Mouse (Mus musculus) embryonic facial prominence, embryonic 13.5 days (tissue): ENCODE measurements at regions not wholly inside any gene's neighbourhood (a gene's known extent, or its start where the extent isn't known, plus 50 kb on each side); places are given as distances from the start of the nearest gene placed in this dataset.

Source experiments
- ATAC-seq: fragments of 200-750 bp; cut with Nextera tagmentation; 2 replicates; pipeline ENCODE4 v1.8.0; 2017; ENCODE audit warnings: low read depth; ENCODE audit not compliant: insufficient number of reproducible peaks, insufficient read depth, low FRiP score, low TSS enrichment
- H3K27ac ChIP-seq: fragments of 300-500 bp; sonication (generic); 2 replicates; pipeline ENCODE4 v1.5.1; 2015; ENCODE audit warnings: moderate library complexity, mild to moderate bottlenecking, inconsistent platforms
- H3K27me3 ChIP-seq: fragments of 300-500 bp; sonication (generic); 2 replicates; pipeline ENCODE4 v1.6.1; 2015; ENCODE audit warnings: mild to moderate bottlenecking, inconsistent platforms
- H3K36me3 ChIP-seq: fragments of 300-500 bp; sonication (generic); 2 replicates; pipeline ENCODE4 v1.6.1; 2015; ENCODE audit warnings: mild to moderate bottlenecking, inconsistent platforms
- H3K4me1 ChIP-seq: fragments of 300-500 bp; sonication (generic); 2 replicates; pipeline ENCODE4 v1.6.1; 2015; ENCODE audit warnings: inconsistent platforms
- H3K4me2 ChIP-seq: fragments of 300-500 bp; sonication (generic); 2 replicates; pipeline ENCODE4 v1.6.1; 2015; ENCODE audit warnings: moderate library complexity, mild to moderate bottlenecking, inconsistent platforms
- H3K4me3 ChIP-seq: fragments of 300-500 bp; sonication (generic); 2 replicates; pipeline ENCODE4 v1.5.1; 2015; ENCODE audit warnings: mild to moderate bottlenecking, inconsistent platforms
- H3K9ac ChIP-seq: fragments of 300-500 bp; sonication (generic); 2 replicates; pipeline ENCODE4 v1.6.1; 2015; ENCODE audit warnings: mild to moderate bottlenecking, inconsistent platforms
- H3K9me3 ChIP-seq: fragments of 300-500 bp; sonication (generic); 2 replicates; pipeline ENCODE4 v1.6.1; 2016; ENCODE audit warnings: inconsistent platforms
- WGBS: fragments of 180-500 bp; shearing (Covaris S2); methylation state at CpG from one replicate; pipeline ENCODE4 v1.1.7; 2015; ENCODE audit warnings: mixed read lengths; 5-methylcytosine and 5-hydroxymethylcytosine counted together

GRCm38 (mm10) chr9:86233775-86234174, 231.0 kb downstream of the Ube2cbp start:
- Histone ChIP-seq H3K36me3 (no peaks in the 10 kb centered on the region), H3K4me3 (no peak overlapping the region), H3K4me1 (no peaks in the 10 kb centered on the region), H3K9me3 (0 out of 2 replicates have a peak, but pooled peaks cover 3% of the 10 kb centered on the region), H3K27ac (no peak overlapping the region), H3K9ac (no peak overlapping the region), H3K27me3 (no peaks in the 10 kb centered on the region), H3K4me2 (no peak overlapping the region)
- 89% methylated on average over 7 of the region's 7 CpGs for WGBS
- ATAC-seq: no peak

- Histone ChIP-seq H3K4me1 (no peaks in the 10 kb centered on the region), H3K27ac (no peak overlapping the region), H3K4me2 (no peak overlapping the region), H3K9me3 (0 out of 2 replicates have a peak, but pooled peaks cover 3% of the 10 kb centered on the region), H3K27me3 (no peaks in the 10 kb centered on the region), H3K9ac (no peak overlapping the region), H3K4me3 (no peak overlapping the region), H3K36me3 (no peaks in the 10 kb centered on the region)
- no peak for ATAC-seq
- WGBS: 85% methylated on average over 4 of the region's 4 CpGs
These were observed 226.1 kb downstream of the Ube2cbp start for GRCm38 (mm10) chr9:86238691-86239090.

GRCm38 (mm10) chr9:86240287-86240686, 224.5 kb downstream of the Ube2cbp start:
- Histone ChIP-seq H3K9me3 (0 out of 2 replicates have a peak, but pooled peaks cover 3% of the 10 kb centered on the region), H3K36me3 (no peaks in the 10 kb centered on the region), H3K4me2 (no peak overlapping the region), H3K9ac (no peak overlapping the region), H3K27me3 (no peaks in the 10 kb centered on the region), H3K27ac (no peak overlapping the region), H3K4me1 (no peaks in the 10 kb centered on the region), H3K4me3 (no peak overlapping the region)
- no peak for ATAC-seq
- 33% methylated on average over 2 of the region's 2 CpGs for WGBS

- no peaks in the 10 kb centered on the region for H3K36me3 ChIP-seq
- H3K27me3 ChIP-seq: no peaks in the 10 kb centered on the region
- H3K9ac ChIP-seq: no peak overlapping the region
- 0 out of 2 replicates have a peak, but pooled peaks cover 3% of the 10 kb centered on the region for H3K9me3 ChIP-seq
- 58% methylated on average over 7 of the region's 7 CpGs for WGBS
- no peak overlapping the region for H3K27ac ChIP-seq
- no peaks in the 10 kb centered on the region for H3K4me1 ChIP-seq
- no peak overlapping the region for H3K4me2 ChIP-seq
- H3K4me3 ChIP-seq: no peak overlapping the region
- no peak for ATAC-seq
These were observed 223.9 kb downstream of the Ube2cbp start for GRCm38 (mm10) chr9:86240896-86241295.

- H3K27me3 ChIP-seq: no peaks in the 10 kb centered on the region
- H3K4me3 ChIP-seq: no peak overlapping the region
- no peak overlapping the region for H3K4me2 ChIP-seq
- no peaks in the 10 kb centered on the region for H3K4me1 ChIP-seq
- H3K36me3 ChIP-seq: no peaks in the 10 kb centered on the region
- H3K27ac ChIP-seq: no peak overlapping the region
- WGBS: 72% methylated on average over 3 of the region's 3 CpGs
- no peaks in the 10 kb centered on the region for H3K9me3 ChIP-seq
- no peak for ATAC-seq
- H3K9ac ChIP-seq: no peak overlapping the region
These were observed 214.6 kb downstream of the Ube2cbp start for GRCm38 (mm10) chr9:86250197-86250596.

- no peaks in the 10 kb centered on the region for H3K9me3 ChIP-seq
- no peaks in the 10 kb centered on the region for H3K27me3 ChIP-seq
- no peak overlapping the region for H3K9ac ChIP-seq
- WGBS: 68% methylated on average over 1 of the region's 1 CpGs
- H3K36me3 ChIP-seq: no peaks in the 10 kb centered on the region
- H3K4me3 ChIP-seq: no peak overlapping the region
- H3K27ac ChIP-seq: no peak overlapping the region
- no peaks in the 10 kb centered on the region for H3K4me1 ChIP-seq
- no peak for ATAC-seq
- no peak overlapping the region for H3K4me2 ChIP-seq
These were observed 213.4 kb downstream of the Ube2cbp start for GRCm38 (mm10) chr9:86251331-86251730.
